Mouse (Mus musculus) layer of hippocampus, postnatal 14 days (tissue): ENCODE results near the gene Traf5. TPM values are rescaled to one million over a fixed set of nuclear protein-coding genes. Genes with fewer than 3 reads are reported as not detected.

Source experiments
- DNase-seq, 2 experiments: peaks; one replicate each; pipeline ENCODE4 v3.0.0; 2021 to 2022; ENCODE audit warnings: low spot score in 2 of 2, mixed read lengths in 1 of 2
- total RNA-seq, 2 experiments: library from RNA; stranded (reverse); gene quantifications; 2 replicates each; pipeline ENCODE4 v1.2.3; 2021

Gene Traf5
- total RNA-seq, 2 experiments from 2014 or later, result 2.1 to 3.8 TPM

GRCm38 (mm10) chr1:192092879-192093660 lies 711 bp upstream of the Traf5 start:
- peak; percentile 85 to 93 for DNase-seq

GRCm38 (mm10) chr1:192090689-192091567 lies 1.4 kb downstream of the Traf5 start:
- DNase-seq, result no peak

- no peak for DNase-seq
Measured at GRCm38 (mm10) chr1:192090281-192090680, 2.1 kb downstream of the Traf5 start.

GRCm38 (mm10) chr1:192089208-192090166 lies 2.9 kb downstream of the Traf5 start:
- DNase-seq, result no peak

GRCm38 (mm10) chr1:192088011-192088410 lies 4.3 kb downstream of the Traf5 start:
- no peak for DNase-seq

GRCm38 (mm10) chr1:192087098-192087497 lies 5.3 kb downstream of the Traf5 start:
- no peak for DNase-seq

- no peak for DNase-seq
Measured at GRCm38 (mm10) chr1:192086279-192087037, 5.9 kb downstream of the Traf5 start.

- DNase-seq, result no peak
Measured at GRCm38 (mm10) chr1:192085218-192085617, 7.1 kb downstream of the Traf5 start.

GRCm38 (mm10) chr1:192082646-192083045 lies 9.7 kb downstream of the Traf5 start:
- DNase-seq, result no peak

- DNase-seq, result no peak
Measured at GRCm38 (mm10) chr1:192081129-192081528, 11.2 kb downstream of the Traf5 start.

- no peak for DNase-seq
Measured at GRCm38 (mm10) chr1:192079121-192079520, 13.2 kb downstream of the Traf5 start.

GRCm38 (mm10) chr1:192078406-192078805 lies 14.0 kb downstream of the Traf5 start:
- no peak for DNase-seq

GRCm38 (mm10) chr1:192076796-192077535 lies 15.4 kb downstream of the Traf5 start:
- DNase-seq, result no peak

GRCm38 (mm10) chr1:192076101-192076500 lies 16.3 kb downstream of the Traf5 start:
- no peak for DNase-seq

- DNase-seq, result no peak
Measured at GRCm38 (mm10) chr1:192074824-192075223, 17.5 kb downstream of the Traf5 start.

- DNase-seq, result no peak
Measured at GRCm38 (mm10) chr1:192072426-192072825, 19.9 kb downstream of the Traf5 start.

- no peak for DNase-seq
Measured at GRCm38 (mm10) chr1:192070618-192071051, 21.7 kb downstream of the Traf5 start.

- no peak for DNase-seq
Measured at GRCm38 (mm10) chr1:192069971-192070591, 22.3 kb downstream of the Traf5 start.

GRCm38 (mm10) chr1:192068188-192068587 lies 24.2 kb downstream of the Traf5 start:
- no peak for DNase-seq
